Mouse (Mus musculus): ENCODE measurements around the gene Slc16a7. TPM values are rescaled to one million over a fixed set of nuclear protein-coding genes. Genes with fewer than 3 reads are reported as not detected.

Slc16a7 gene
- total and polyA plus RNA-seq, 2 experiments from 2014 or later = 7.6 to 90.8 TPM

GRCm38 (mm10) chr10:125213805-125214204 lies 175.5 kb downstream of the Slc16a7 start:
- Histone ChIP-seq H3K9me3 (ENCODE audit: low read length) (no peaks in the 10 kb centered on the region), H3K27me3 (ENCODE audit: insufficient read depth, low read length) (no peaks in the 10 kb centered on the region), H3K36me3 (ENCODE audit: insufficient read depth, low read length) (no peaks in the 10 kb centered on the region), H3K27ac (no peak overlapping the region), H3K4me3 (ENCODE audit: low read length) (no peak overlapping the region), H3K4me1 (ENCODE audit: insufficient read depth, low read length) (no peaks in the 10 kb centered on the region), H3K9ac (replicated peaks; ENCODE audit: low read length) (no peak overlapping the region), H3K4me2 (ENCODE audit: low read depth, low read length) (no peak overlapping the region)
- TF ChIP-seq CTCF (IDR thresholded peaks at IDR 0.05; ENCODE audit: low read depth) = no peak
- WGBS = 88% methylated on average over 3 of the region's 3 CpGs
- ATAC-seq (no peak), DNase-seq (ENCODE audit: low spot score) (no peak)

DNA sequence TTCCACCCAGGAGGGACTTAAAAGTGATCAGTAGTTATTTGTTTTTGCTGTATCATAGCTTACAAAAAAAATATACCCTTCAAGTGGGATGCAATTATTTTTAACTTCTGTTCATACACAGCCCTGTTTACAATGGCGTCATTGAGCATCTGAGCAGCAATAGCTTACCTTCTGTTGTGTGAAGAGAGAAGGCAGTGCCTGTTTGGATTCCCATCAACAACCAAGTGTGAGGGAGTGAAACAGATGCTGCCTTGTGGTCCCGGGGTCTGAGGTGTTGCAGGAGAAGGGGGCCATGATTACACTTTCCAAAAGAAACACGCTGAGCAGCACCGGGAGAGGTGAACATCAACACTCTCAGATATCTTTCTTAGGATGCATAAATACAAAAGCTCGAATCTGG lies 201.7 kb downstream of the Slc16a7 start:
- Histone ChIP-seq H3K9me3 (ENCODE audit: low read length) (no peaks in the 10 kb centered on the region), H3K27me3 (ENCODE audit: insufficient read depth, low read length) (no peaks in the 10 kb centered on the region), H3K27ac (no peak overlapping the region), H3K4me3 (ENCODE audit: low read length) (no peak overlapping the region), H3K4me1 (ENCODE audit: insufficient read depth, low read length) (no peaks in the 10 kb centered on the region), H3K36me3 (ENCODE audit: insufficient read depth, low read length) (no peaks in the 10 kb centered on the region), H3K4me2 (ENCODE audit: low read depth, low read length) (no peak overlapping the region), H3K9ac (replicated peaks; ENCODE audit: low read length) (no peak overlapping the region)
- 77% methylated on average over 5 of the region's 5 CpGs for WGBS
- no peak for TF ChIP-seq CTCF (IDR thresholded peaks at IDR 0.05; ENCODE audit: low read depth)
- no peak for ATAC-seq
- no peak for DNase-seq (ENCODE audit: low spot score)

DNA sequence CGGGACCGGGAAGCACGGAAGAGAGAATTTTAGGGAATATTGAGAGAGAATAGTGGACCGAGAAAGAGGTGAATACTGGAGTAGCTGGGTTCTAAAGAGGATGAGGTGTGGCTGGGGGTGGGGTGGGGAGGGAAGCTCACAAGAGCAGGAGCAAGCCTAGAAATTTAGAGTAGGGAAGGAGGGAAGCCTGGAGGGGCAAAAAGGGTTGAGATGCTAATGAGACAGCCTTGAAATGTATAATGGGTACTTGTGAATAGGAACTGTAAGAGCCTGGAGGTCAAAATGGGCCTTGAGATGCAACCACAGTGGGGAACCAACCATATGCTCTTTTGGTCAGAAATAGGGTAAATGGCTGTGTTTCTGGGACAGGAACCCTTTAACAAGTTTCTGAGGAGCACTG lies 203.9 kb downstream of the Slc16a7 start:
- no peak for ATAC-seq
- Histone ChIP-seq H3K4me2 (ENCODE audit: low read depth, low read length) (no peak overlapping the region), H3K9ac (replicated peaks; ENCODE audit: low read length) (no peak overlapping the region), H3K9me3 (ENCODE audit: low read length) (no peaks in the 10 kb centered on the region), H3K4me3 (ENCODE audit: low read length) (no peak overlapping the region), H3K27ac (no peak overlapping the region), H3K4me1 (ENCODE audit: insufficient read depth, low read length) (no peaks in the 10 kb centered on the region), H3K36me3 (ENCODE audit: insufficient read depth, low read length) (no peaks in the 10 kb centered on the region), H3K27me3 (ENCODE audit: insufficient read depth, low read length) (no peaks in the 10 kb centered on the region)
- 86% methylated on average over 4 of the region's 4 CpGs for WGBS
- no peak for TF ChIP-seq CTCF (IDR thresholded peaks at IDR 0.05; ENCODE audit: low read depth)
- no peak for DNase-seq (ENCODE audit: low spot score)

DNA sequence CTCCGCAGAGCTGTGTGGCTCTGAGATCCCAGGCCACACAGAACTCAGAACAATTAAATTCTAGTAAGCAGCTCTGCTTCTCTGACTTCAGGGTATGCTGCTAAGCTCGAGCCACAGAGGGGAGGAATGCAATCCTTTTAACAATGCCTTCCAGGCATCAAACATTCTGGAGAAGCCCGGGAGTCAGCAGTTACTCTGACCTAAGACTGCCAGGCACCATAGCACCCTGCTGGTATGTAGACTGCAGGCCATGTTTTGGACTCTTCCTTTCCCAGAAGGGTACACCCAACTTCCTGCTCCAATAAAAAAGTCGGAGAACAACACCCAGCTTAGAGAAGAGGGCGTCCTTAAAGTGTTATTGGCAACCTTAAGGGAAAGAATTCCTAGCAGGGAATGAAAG lies 205.1 kb downstream of the Slc16a7 start:
- Histone ChIP-seq H3K27ac (no peak overlapping the region), H3K9me3 (ENCODE audit: low read length) (no peaks in the 10 kb centered on the region), H3K4me3 (ENCODE audit: low read length) (no peak overlapping the region), H3K9ac (replicated peaks; ENCODE audit: low read length) (no peak overlapping the region), H3K27me3 (ENCODE audit: insufficient read depth, low read length) (no peaks in the 10 kb centered on the region), H3K36me3 (ENCODE audit: insufficient read depth, low read length) (no peaks in the 10 kb centered on the region), H3K4me2 (ENCODE audit: low read depth, low read length) (no peak overlapping the region), H3K4me1 (ENCODE audit: insufficient read depth, low read length) (no peaks in the 10 kb centered on the region)
- 31% methylated on average over 5 of the region's 5 CpGs for WGBS
- no peak for TF ChIP-seq CTCF (IDR thresholded peaks at IDR 0.05; ENCODE audit: low read depth)
- ATAC-seq = no peak
- no peak for DNase-seq (ENCODE audit: low spot score)

- no peak overlapping the region for H3K27ac ChIP-seq
- TF ChIP-seq CTCF (IDR thresholded peaks at IDR 0.05; ENCODE audit: low read depth) = no peak
- no peak overlapping the region for H3K4me3 ChIP-seq (ENCODE audit: low read length)
- H3K4me2 ChIP-seq (ENCODE audit: low read depth, low read length) = no peak overlapping the region
- H3K9me3 ChIP-seq (ENCODE audit: low read length) = no peaks in the 10 kb centered on the region
- no peaks in the 10 kb centered on the region for H3K36me3 ChIP-seq (ENCODE audit: insufficient read depth, low read length)
- ATAC-seq = no peak
- WGBS = 89% methylated on average over 3 of the region's 3 CpGs
- DNase-seq (ENCODE audit: low spot score) = no peak
- no peak overlapping the region for H3K9ac ChIP-seq (replicated peaks; ENCODE audit: low read length)
- no peaks in the 10 kb centered on the region for H3K27me3 ChIP-seq (ENCODE audit: insufficient read depth, low read length)
- no peaks in the 10 kb centered on the region for H3K4me1 ChIP-seq (ENCODE audit: insufficient read depth, low read length)
These were observed 206.7 kb downstream of the Slc16a7 start for GRCm38 (mm10) chr10:125182545-125182944.

DNA sequence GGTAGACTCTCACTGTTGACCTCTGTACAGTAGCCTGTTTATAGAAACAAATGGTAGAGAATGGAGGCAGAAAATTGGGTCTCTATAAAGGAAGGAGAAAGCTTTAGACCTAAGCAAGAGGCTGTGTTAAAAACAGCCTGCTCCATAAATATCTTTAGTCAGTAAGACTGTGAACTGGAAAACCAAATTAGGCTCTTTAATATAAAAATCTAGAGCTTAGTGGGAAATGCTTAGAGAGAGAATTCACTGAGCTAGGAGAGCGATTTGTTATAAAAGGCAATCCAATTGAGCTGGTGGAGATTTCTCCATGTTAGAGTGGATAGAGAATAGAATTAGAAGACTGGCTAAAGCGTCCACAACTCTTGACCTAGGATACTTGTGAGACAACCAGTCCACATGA lies 211.5 kb downstream of the Slc16a7 start:
- no peak overlapping the region for H3K9ac ChIP-seq (replicated peaks; ENCODE audit: low read length)
- TF ChIP-seq CTCF (IDR thresholded peaks at IDR 0.05; ENCODE audit: low read depth) = no peak
- no peaks in the 10 kb centered on the region for H3K4me1 ChIP-seq (ENCODE audit: insufficient read depth, low read length)
- no peak overlapping the region for H3K4me2 ChIP-seq (ENCODE audit: low read depth, low read length)
- no peaks in the 10 kb centered on the region for H3K27me3 ChIP-seq (ENCODE audit: insufficient read depth, low read length)
- ATAC-seq (no peak), DNase-seq (ENCODE audit: low spot score) (no peak)
- H3K9me3 ChIP-seq (ENCODE audit: low read length) = no peaks in the 10 kb centered on the region
- no peaks in the 10 kb centered on the region for H3K36me3 ChIP-seq (ENCODE audit: insufficient read depth, low read length)
- no peak overlapping the region for H3K4me3 ChIP-seq (ENCODE audit: low read length)
- H3K27ac ChIP-seq = no peak overlapping the region
- WGBS = 71% methylated on average over 2 of the region's 2 CpGs

- DNase-seq (ENCODE audit: low spot score) = no peak
- ATAC-seq = no peak
- TF ChIP-seq CTCF (IDR thresholded peaks at IDR 0.05; ENCODE audit: low read depth) = no peak
- WGBS = 51% methylated on average over 5 of the region's 5 CpGs
- Histone ChIP-seq H3K9me3 (ENCODE audit: low read length) (no peaks in the 10 kb centered on the region), H3K4me2 (ENCODE audit: low read depth, low read length) (no peak overlapping the region), H3K27ac (no peak overlapping the region), H3K27me3 (ENCODE audit: insufficient read depth, low read length) (no peaks in the 10 kb centered on the region), H3K9ac (replicated peaks; ENCODE audit: low read length) (no peak overlapping the region), H3K4me3 (ENCODE audit: low read length) (no peak overlapping the region), H3K4me1 (ENCODE audit: insufficient read depth, low read length) (no peaks in the 10 kb centered on the region), H3K36me3 (ENCODE audit: insufficient read depth, low read length) (no peaks in the 10 kb centered on the region)
These were observed 214.1 kb downstream of the Slc16a7 start for GRCm38 (mm10) chr10:125175013-125175650.
